Mouse (Mus musculus) limb, embryonic 10.5 days (tissue): ENCODE data around the gene Ppp1r37. TPM values are rescaled to one million over a fixed set of nuclear protein-coding genes. Genes with fewer than 3 reads are reported as not detected.

Source experiments
- DNase-seq: peaks from one replicate; pipeline ENCODE4 v3.0.0-alpha.2; 2017; ENCODE audit warnings: low spot score
- H3K27ac ChIP-seq: fragments of 300-500 bp; sonication (generic); 2 replicates; pipeline ENCODE4 v1.5.1; 2016; ENCODE audit warnings: mild to moderate bottlenecking
- H3K27me3 ChIP-seq: fragments of 300-500 bp; sonication (generic); 2 replicates; pipeline ENCODE4 v1.6.1; 2016; ENCODE audit warnings: low read depth, mild to moderate bottlenecking; ENCODE audit not compliant: poor library complexity, severe bottlenecking
- H3K36me3 ChIP-seq: fragments of 300-500 bp; sonication (generic); 2 replicates; pipeline ENCODE4 v1.6.1; 2016; ENCODE audit warnings: mild to moderate bottlenecking, moderate library complexity
- H3K4me1 ChIP-seq: fragments of 300-500 bp; sonication (generic); 2 replicates; pipeline ENCODE4 v1.6.1; 2016
- H3K4me3 ChIP-seq: fragments of 300-500 bp; sonication (generic); 2 replicates; pipeline ENCODE4 v1.5.1; 2016; ENCODE audit warnings: mild to moderate bottlenecking, moderate library complexity
- H3K9me3 ChIP-seq: fragments of 300-500 bp; sonication (generic); replicated peaks from 2 replicates; pipeline ENCODE4 v1.6.1; 2016; ENCODE audit warnings: mild to moderate bottlenecking
- WGBS: fragments of 180-500 bp; shearing (Covaris S2); methylation state at CpG from one replicate; pipeline ENCODE4 v1.1.7; 2016; 5-methylcytosine and 5-hydroxymethylcytosine counted together
- polyA plus RNA-seq: library from polyadenylated mRNA; unstranded; fragments of >200 nt; fragmentation: Nextera tagmentation; extraction: Ambion mirVana; gene quantifications from 2 replicates; pipeline ENCODE4 v1.2.1, GENCODE M21; 2016

Ppp1r37 gene
- polyA plus RNA-seq, 1 experiment from 2014 or later: 27.2 TPM

- H3K27ac ChIP-seq: no peak overlapping the region
- H3K27me3 ChIP-seq: no peaks in the 10 kb centered on the region
- 89% methylated on average over 3 of the region's 3 CpGs for WGBS
- DNase-seq: no peak
- H3K9me3 ChIP-seq: no peaks in the 10 kb centered on the region
- H3K4me3 ChIP-seq: no peak overlapping the region
- H3K36me3 ChIP-seq: peaks cover 16% of the 10 kb centered on the region
- H3K4me1 ChIP-seq: peaks cover 21% of the 10 kb centered on the region
These were observed 16.9 kb downstream of the Ppp1r37 start for GRCm38 (mm10) chr7:19546007-19546406.

DNA sequence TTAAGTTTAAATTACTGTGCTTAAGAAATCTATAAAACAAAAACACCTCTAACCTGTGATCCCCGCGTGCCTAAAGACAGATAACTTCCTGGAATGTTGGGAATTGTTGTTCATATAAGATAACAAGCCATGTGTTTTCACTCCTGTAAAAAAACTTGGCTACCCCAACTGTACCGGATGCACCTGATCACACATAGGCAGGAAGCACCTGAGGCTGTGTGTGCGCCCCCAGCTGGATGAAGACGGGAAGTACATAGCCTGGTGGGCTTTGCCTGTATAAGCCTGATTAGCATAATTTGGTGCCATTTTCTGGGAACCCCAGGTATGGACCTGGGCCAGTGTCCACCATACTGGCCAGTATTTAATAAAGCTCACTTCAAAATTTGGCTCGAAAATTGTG lies 19.3 kb downstream of the Ppp1r37 start:
- DNase-seq: no peak
- Histone ChIP-seq H3K27ac (no peak overlapping the region), H3K4me3 (no peak overlapping the region), H3K36me3 (peaks cover 9% of the 10 kb centered on the region), H3K27me3 (no peaks in the 10 kb centered on the region), H3K4me1 (peaks cover 21% of the 10 kb centered on the region), H3K9me3 (no peaks in the 10 kb centered on the region)
- 58% methylated on average over 6 of the region's 6 CpGs for WGBS

DNA sequence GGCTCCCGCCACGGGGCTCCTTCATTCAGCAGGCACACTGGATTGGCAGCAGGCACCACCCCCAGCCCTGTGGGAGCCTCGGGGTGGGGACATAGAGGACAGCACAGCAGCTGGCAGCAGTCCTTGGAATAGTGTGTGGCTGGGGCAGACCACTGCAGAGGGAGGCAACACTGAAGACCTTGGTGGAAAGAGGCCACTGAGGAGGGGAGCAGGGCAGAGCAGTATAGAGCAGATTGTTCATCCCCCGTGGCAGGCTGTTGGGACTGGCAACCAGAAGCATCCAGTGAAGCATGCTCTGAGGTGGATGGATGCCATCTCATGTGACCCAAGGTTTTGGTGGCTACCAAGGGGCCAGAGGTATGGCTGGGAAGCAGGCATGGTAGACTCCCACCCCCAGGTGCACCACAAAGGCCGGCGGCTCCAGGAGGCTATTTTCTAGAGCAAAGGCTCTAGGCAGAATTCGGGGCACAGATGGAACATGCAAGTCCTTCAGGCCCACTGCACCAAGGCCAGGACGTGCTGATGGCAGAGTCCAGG lies 20.7 kb downstream of the Ppp1r37 start:
- 82% methylated on average over 8 of the region's 8 CpGs for WGBS
- DNase-seq: no peak
- Histone ChIP-seq H3K4me3 (no peak overlapping the region), H3K27ac (no peak overlapping the region), H3K27me3 (no peaks in the 10 kb centered on the region), H3K36me3 (peaks cover 9% of the 10 kb centered on the region), H3K9me3 (no peaks in the 10 kb centered on the region), H3K4me1 (peaks cover 29% of the 10 kb centered on the region)

DNA sequence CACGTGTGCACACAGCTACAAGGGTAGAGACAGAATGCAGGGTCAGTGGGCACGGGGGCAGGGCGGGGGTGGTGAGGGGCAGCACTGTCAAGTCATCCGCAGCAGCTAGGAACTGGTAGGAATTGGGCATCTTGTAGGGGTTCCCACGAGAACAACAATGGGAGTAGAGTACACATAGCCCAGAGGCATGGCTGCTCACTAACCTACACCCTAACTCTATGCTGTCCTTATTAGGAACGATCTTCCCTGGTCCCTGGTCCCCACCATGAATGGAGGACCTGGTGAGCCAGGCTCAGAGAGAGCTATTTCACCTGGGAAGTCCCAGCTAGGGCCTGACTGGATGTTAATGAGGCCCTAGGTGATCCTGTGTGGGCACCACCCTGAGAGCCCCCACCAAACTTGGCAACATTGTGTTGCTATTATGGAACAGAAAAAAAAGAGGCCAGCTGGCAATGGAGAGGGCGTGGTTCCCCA lies 21.2 kb downstream of the Ppp1r37 start:
- Histone ChIP-seq H3K27me3 (no peaks in the 10 kb centered on the region), H3K36me3 (peaks cover 9% of the 10 kb centered on the region), H3K4me3 (no peak overlapping the region), H3K9me3 (no peaks in the 10 kb centered on the region), H3K27ac (no peak overlapping the region), H3K4me1 (peaks cover 33% of the 10 kb centered on the region)
- no peak for DNase-seq
- WGBS: 90% methylated on average over 7 of the region's 7 CpGs

DNA sequence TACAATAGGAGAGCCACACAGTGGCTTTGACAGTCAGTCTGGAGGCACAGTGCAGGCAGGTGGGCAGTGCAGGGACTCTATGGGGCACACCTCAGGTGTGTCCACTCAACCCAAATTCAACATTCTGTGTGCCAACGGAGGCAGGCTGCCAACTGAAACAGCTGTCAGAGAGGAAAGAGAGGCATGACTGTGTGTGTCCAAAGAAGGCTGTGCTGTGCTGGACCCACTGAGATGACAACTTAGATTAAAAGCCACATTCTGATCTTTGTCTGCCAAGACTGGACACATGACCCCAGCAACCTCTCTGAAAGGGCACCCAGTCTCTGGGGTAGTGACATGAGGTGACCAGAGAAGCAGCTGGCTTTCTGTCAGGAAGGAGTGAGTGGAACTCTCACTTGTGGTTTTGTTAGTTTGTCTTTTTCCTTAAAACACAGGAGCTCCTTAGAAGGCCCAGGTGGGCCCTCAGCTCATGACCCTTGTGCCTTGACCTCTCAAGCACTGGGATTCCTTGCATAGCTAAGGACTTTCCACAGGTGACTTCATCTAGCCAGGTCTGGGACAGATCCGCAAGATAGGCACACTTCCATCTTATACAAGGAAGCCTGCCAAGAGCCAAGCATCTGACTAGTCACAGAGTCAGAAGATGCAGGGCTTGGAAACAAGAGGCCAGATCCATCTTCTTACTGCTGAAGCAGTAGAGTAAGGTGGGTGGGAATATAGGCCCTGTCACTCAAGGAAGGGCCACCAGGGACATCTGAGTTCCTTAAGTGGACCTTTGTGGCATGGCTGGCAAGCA lies 21.9 kb downstream of the Ppp1r37 start:
- 97% methylated on average over 2 of the region's 2 CpGs for WGBS

GRCm38 (mm10) chr7:19534676-19535075 lies 28.2 kb downstream of the Ppp1r37 start:
- DNase-seq: no peak
- WGBS: 93% methylated on average over 10 of the region's 10 CpGs
- peaks cover 64% of the 10 kb centered on the region for H3K36me3 ChIP-seq

More for the DNA sequence above, 21.9 kb downstream of the Ppp1r37 start:
- Histone ChIP-seq H3K36me3 (peaks cover 11% of the 10 kb centered on the region), H3K9me3 (no peaks in the 10 kb centered on the region), H3K4me3 (no peak overlapping the region), H3K27ac (no peak overlapping the region), H3K4me1 (peaks cover 37% of the 10 kb centered on the region), H3K27me3 (no peaks in the 10 kb centered on the region)
- no peak for DNase-seq

DNA sequence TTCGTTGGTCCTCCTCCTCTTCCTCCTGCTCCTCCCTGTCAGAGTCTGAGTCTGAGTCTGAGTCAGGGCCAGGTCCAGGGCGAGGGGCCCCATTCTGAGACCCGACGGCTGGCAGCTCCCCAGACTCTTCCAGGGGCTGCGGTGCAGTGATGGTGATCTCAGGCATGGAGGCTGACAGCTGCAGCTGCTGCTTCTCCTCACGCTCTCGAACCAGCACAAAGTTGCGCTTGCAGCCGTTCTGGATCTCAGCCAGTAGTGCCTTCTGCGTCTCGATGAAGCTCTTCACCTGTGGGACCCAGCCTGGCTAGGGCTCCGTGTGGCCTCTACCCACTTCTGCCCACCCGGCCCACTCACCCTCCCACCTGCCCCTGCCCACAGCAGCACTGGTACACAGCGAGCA lies 30.6 kb downstream of the Ppp1r37 start:
- no peak overlapping the region for H3K4me3 ChIP-seq
- H3K36me3 ChIP-seq: peaks cover 81% of the 10 kb centered on the region
- H3K27ac ChIP-seq: no peak overlapping the region
- no peak for DNase-seq
- WGBS: 95% methylated on average over 14 of the region's 14 CpGs
- H3K27me3 ChIP-seq: no peaks in the 10 kb centered on the region
- H3K4me1 ChIP-seq: peaks cover 19% of the 10 kb centered on the region
- no peaks in the 10 kb centered on the region for H3K9me3 ChIP-seq

More at GRCm38 (mm10) chr7:19534676-19535075, 28.2 kb downstream of the Ppp1r37 start:
- no peak overlapping the region for H3K27ac ChIP-seq
- H3K4me3 ChIP-seq: no peak overlapping the region
- no peaks in the 10 kb centered on the region for H3K27me3 ChIP-seq
- H3K9me3 ChIP-seq: no peaks in the 10 kb centered on the region
- H3K4me1 ChIP-seq: peaks cover 27% of the 10 kb centered on the region

DNA sequence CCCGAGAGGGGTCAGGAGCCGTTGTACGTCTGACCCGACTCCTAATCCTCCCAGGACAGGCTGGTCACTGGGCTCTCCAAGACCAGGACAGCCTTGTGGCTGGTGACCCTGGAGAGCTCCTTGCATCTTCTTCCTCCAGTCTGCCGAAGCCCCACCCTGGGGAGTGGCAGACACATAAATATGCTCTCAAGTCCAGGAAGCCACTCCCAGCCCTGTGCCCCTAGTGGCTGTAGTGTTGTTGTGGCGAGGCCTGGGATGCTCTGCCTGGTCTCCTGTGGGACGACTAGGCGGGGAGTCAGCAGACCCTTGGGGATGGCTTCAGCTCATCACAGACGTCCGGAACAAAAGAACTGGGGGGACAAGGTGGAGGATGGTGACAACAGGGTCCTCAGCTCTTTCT lies 31.8 kb downstream of the Ppp1r37 start:
- WGBS: 66% methylated on average over 10 of the region's 10 CpGs
- H3K4me3 ChIP-seq: no peak overlapping the region; the same call in 1 of the 2 replicates
- no peak overlapping the region for H3K27ac ChIP-seq
- peaks cover 78% of the 10 kb centered on the region for H3K36me3 ChIP-seq
- no peak for DNase-seq
- H3K9me3 ChIP-seq: no peaks in the 10 kb centered on the region
- peaks cover 8% of the 10 kb centered on the region; the same call in 1 of the 2 replicates for H3K4me1 ChIP-seq
- peaks cover 4% of the 10 kb centered on the region for H3K27me3 ChIP-seq

GRCm38 (mm10) chr7:19525105-19525481 lies 37.8 kb downstream of the Ppp1r37 start:
- WGBS: 64% methylated on average over 2 of the region's 2 CpGs
- DNase-seq: no peak
- Histone ChIP-seq H3K27me3 (peaks cover 64% of the 10 kb centered on the region), H3K4me1 (peaks cover 25% of the 10 kb centered on the region), H3K27ac (no peak overlapping the region), H3K4me3 (0 out of 2 replicates have a peak overlapping the region, but pooled peaks have one; percentile 59), H3K36me3 (peaks cover 20% of the 10 kb centered on the region), H3K9me3 (no peaks in the 10 kb centered on the region)

DNA sequence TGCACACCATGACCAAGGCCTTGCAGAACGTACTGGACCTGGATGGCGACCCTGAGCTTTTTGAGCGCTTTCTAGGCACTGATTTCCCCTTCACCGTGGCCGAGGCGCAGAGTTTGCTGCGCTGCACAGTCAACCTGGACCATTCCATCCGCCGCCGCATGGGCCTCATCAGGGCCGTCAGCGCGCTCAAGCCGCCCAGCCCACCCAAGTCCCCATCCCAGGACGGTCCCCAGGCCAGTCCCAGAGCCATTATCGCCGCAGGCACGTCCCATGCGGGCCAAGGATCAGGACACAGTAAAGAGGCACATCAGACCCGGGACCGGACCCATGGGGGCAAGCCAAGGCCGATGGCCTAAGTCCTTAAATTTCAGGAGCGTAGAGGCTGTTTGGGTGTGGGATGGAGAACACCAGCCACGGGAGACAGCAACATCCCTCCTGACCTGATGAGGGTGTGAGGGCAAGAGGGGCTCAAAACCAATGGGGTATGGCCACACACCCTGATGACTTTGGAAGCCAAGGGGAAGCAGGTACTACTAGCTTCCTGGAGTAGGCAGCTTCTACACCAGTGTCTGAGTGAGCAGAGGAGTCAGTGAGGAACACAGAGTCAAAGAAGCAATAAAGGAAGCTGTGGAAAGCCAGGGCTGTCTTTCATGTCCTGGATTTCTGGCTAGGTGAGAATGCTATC lies 38.3 kb downstream of the Ppp1r37 start:
- H3K4me1 ChIP-seq: peaks cover 30% of the 10 kb centered on the region
- no peak for DNase-seq
- H3K4me3 ChIP-seq: peak overlapping the region; percentile 59
- no peaks in the 10 kb centered on the region for H3K9me3 ChIP-seq
- WGBS: 14% methylated on average over 24 of the region's 24 CpGs
- peak overlapping the region; percentile 67 for H3K27ac ChIP-seq
- peaks cover 15% of the 10 kb centered on the region for H3K36me3 ChIP-seq
- peaks cover 69% of the 10 kb centered on the region for H3K27me3 ChIP-seq

GRCm38 (mm10) chr7:19523757-19524419 lies 39.0 kb downstream of the Ppp1r37 start:
- DNase-seq: peak; percentile 83
- Histone ChIP-seq H3K9me3 (no peaks in the 10 kb centered on the region), H3K4me1 (peaks cover 32% of the 10 kb centered on the region), H3K27me3 (peaks cover 76% of the 10 kb centered on the region), H3K27ac (peak overlapping the region; percentile 67), H3K36me3 (peaks cover 8% of the 10 kb centered on the region), H3K4me3 (peak overlapping the region; percentile 59)
- 3% methylated on average over 64 of the region's 64 CpGs for WGBS

DNA sequence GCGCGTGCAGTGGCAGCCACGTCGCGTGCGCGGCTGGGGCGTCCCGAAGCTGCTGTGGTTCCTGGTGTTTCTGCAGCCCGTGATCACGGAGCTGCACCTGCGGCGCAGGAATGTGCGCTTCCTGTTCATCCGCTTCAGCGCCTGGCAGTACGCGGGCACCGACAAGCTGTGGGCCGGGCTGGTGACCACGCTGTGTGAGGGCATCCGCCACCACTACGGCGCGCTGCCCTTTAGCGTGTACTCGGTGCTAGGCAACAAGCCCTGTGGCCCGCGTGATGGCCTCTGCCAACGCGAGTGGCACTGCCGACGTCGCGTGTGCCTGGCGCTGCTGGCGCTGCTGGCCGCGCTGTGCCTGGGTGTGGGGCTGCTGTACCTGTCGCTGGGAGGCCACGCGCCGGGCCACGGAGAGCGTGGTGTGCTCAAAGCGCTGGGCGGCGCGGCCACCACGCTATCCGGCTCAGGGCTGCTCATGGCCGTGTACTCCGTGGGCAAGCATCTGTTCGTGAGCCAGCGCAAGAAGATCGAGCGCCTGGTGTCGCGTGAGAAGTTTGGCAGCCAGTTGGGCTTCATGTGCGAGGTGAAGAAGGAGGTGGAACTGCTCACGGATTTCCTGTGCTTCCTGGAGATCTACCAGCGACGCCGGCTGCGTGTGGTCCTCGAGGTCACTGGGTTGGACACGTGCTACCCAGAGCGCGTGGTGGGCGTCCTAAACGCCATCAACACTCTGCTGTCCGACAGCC lies 39.7 kb downstream of the Ppp1r37 start:
- H3K36me3 ChIP-seq: peaks cover 1% of the 10 kb centered on the region; the same call in 1 of the 2 replicates
- WGBS: 14% methylated on average over 72 of the region's 72 CpGs
- peaks cover 32% of the 10 kb centered on the region for H3K4me1 ChIP-seq
- no peaks in the 10 kb centered on the region for H3K9me3 ChIP-seq
- peak overlapping the region; percentile 59 for H3K4me3 ChIP-seq
- peak; percentile 51 for DNase-seq
- peak overlapping the region; percentile 53 for H3K27ac ChIP-seq
- H3K27me3 ChIP-seq: peaks cover 83% of the 10 kb centered on the region
